Mouse (Mus musculus) megakaryocyte, embryonic 14.5 days (primary cell): ENCODE measurements around the gene Ing5. TPM values are rescaled to one million over a fixed set of nuclear protein-coding genes. Genes with fewer than 3 reads are reported as not detected.
A peak's percentile ranks its signal among the peaks of the same experiment; 100 is the strongest.
"Not testable (repeated sequence)": the region's sequence is repeated elsewhere in the genome, so short reads cannot be mapped to it uniquely, and the experiment has no call there.

ENCODE experiments used
- H3K27me3 ChIP-seq: replicated peaks from 2 replicates; pipeline ENCODE3; 2012; ENCODE audit warnings: inconsistent platforms
- H3K36me3 ChIP-seq: replicated peaks from 2 replicates; pipeline ENCODE3; 2012; ENCODE audit warnings: low read length, inconsistent platforms, mixed read lengths
- H3K4me1 ChIP-seq: 2 replicates; pipeline ENCODE4 v1.6.1; 2012; ENCODE audit warnings: inconsistent platforms
- H3K4me3 ChIP-seq: replicated peaks from 2 replicates; pipeline ENCODE3; 2012; ENCODE audit warnings: moderate library complexity, mild to moderate bottlenecking, inconsistent platforms
- H3K9me3 ChIP-seq: 2 replicates; pipeline ENCODE4 v1.6.1; 2012; ENCODE audit warnings: inconsistent platforms
- FLI1 ChIP-seq: IDR thresholded peaks from 2 replicates; pipeline ENCODE4 v1.6.1; 2012; ENCODE audit warnings: low read length, inconsistent platforms, mixed read lengths
- GATA1 ChIP-seq: IDR thresholded peaks from 3 replicates; pipeline ENCODE4 v1.6.1; 2012; ENCODE audit warnings: mixed read lengths, low read length, inconsistent platforms, borderline replicate concordance
- polyA plus RNA-seq: library from polyadenylated mRNA; stranded (reverse); fragments of >175 nt; gene quantifications from 2 replicates; pipeline ENCODE4 v1.2.3, GENCODE M21; 2012; ENCODE audit warnings: low replicate concordance; ENCODE audit not compliant: insufficient read depth

Ing5 gene
- polyA plus RNA-seq, 1 experiment = 0.46 TPM

GRCm38 (mm10) chr1:93810011-93810410 lies 6.2 kb downstream of the Ing5 start:
- Histone ChIP-seq H3K36me3 (peaks cover 82% of the 10 kb centered on the region), H3K9me3 (no peaks in the 10 kb centered on the region), H3K4me1 (peaks cover 22% of the 10 kb centered on the region)

GRCm38 (mm10) chr1:93811495-93812039 lies 7.8 kb downstream of the Ing5 start:
- H3K9me3 ChIP-seq = no peaks in the 10 kb centered on the region
- peaks cover 88% of the 10 kb centered on the region for H3K36me3 ChIP-seq
- H3K4me3 ChIP-seq = no peak overlapping the region
- H3K27me3 ChIP-seq = no peaks in the 10 kb centered on the region
- H3K4me1 ChIP-seq = peaks cover 8% of the 10 kb centered on the region
- no peak for TF ChIP-seq FLI1
- no peak for TF ChIP-seq GATA1

More at GRCm38 (mm10) chr1:93810011-93810410, 6.2 kb downstream of the Ing5 start:
- Histone ChIP-seq H3K27me3 (no peaks in the 10 kb centered on the region), H3K4me3 (no peak overlapping the region)
- no peak for TF ChIP-seq GATA1
- TF ChIP-seq FLI1 = no peak

GRCm38 (mm10) chr1:93817823-93818532 lies 14.2 kb downstream of the Ing5 start:
- no peaks in the 10 kb centered on the region for H3K27me3 ChIP-seq
- no peak overlapping the region for H3K4me3 ChIP-seq
- H3K4me1 ChIP-seq = peaks cover 7% of the 10 kb centered on the region
- peaks cover 93% of the 10 kb centered on the region for H3K36me3 ChIP-seq
- H3K9me3 ChIP-seq = no peaks in the 10 kb centered on the region
- TF ChIP-seq FLI1 (no peak), GATA1 (no peak)

GRCm38 (mm10) chr1:93818722-93819121 lies 15.0 kb downstream of the Ing5 start:
- Histone ChIP-seq H3K4me3 (peak overlapping the region; percentile 51), H3K9me3 (no peaks in the 10 kb centered on the region), H3K36me3 (peaks cover 85% of the 10 kb centered on the region), H3K4me1 (peaks cover 12% of the 10 kb centered on the region), H3K27me3 (no peaks in the 10 kb centered on the region)
- TF ChIP-seq GATA1 (no peak), FLI1 (no peak)

- Histone ChIP-seq H3K4me1 (peaks cover 37% of the 10 kb centered on the region), H3K36me3 (peaks cover 46% of the 10 kb centered on the region), H3K4me3 (peak overlapping the region; percentile 99), H3K27me3 (no peaks in the 10 kb centered on the region), H3K9me3 (no peaks in the 10 kb centered on the region)
- TF ChIP-seq FLI1 (no peak), GATA1 (no peak)
Measured at GRCm38 (mm10) chr1:93823796-93824495, 20.2 kb downstream of the Ing5 start.

- Histone ChIP-seq H3K27me3 (no peaks in the 10 kb centered on the region), H3K4me1 (peaks cover 37% of the 10 kb centered on the region), H3K9me3 (no peaks in the 10 kb centered on the region), H3K36me3 (peaks cover 41% of the 10 kb centered on the region), H3K4me3 (peak within 1 kb of the TSS; percentile 99)
- TF ChIP-seq FLI1 (no peak), GATA1 (no peak)
Measured at GRCm38 (mm10) chr1:93824609-93825008, 20.8 kb downstream of the Ing5 start, which contains the start of gene D2hgdh. Gene D2hgdh (plus strand): TSS chr1:93824909.

GRCm38 (mm10) chr1:93825105-93825674 lies 21.4 kb downstream of the Ing5 start:
- peaks cover 37% of the 10 kb centered on the region for H3K4me1 ChIP-seq
- peaks cover 40% of the 10 kb centered on the region for H3K36me3 ChIP-seq
- TF ChIP-seq GATA1 = no peak
- no peak for TF ChIP-seq FLI1
- no peaks in the 10 kb centered on the region for H3K9me3 ChIP-seq
- H3K27me3 ChIP-seq = no peaks in the 10 kb centered on the region
- H3K4me3 ChIP-seq = peak overlapping the region; percentile 99

GRCm38 (mm10) chr1:93825771-93826539 lies 22.2 kb downstream of the Ing5 start:
- TF ChIP-seq FLI1 = no peak
- H3K36me3 ChIP-seq = peaks cover 32% of the 10 kb centered on the region
- H3K4me3 ChIP-seq = peak overlapping the region; percentile 99
- no peaks in the 10 kb centered on the region for H3K27me3 ChIP-seq
- H3K9me3 ChIP-seq = no peaks in the 10 kb centered on the region
- H3K4me1 ChIP-seq = peaks cover 37% of the 10 kb centered on the region

GRCm38 (mm10) chr1:93826540-93826835 lies 22.7 kb downstream of the Ing5 start:
- H3K4me3 ChIP-seq = peak overlapping the region; percentile 99

GRCm38 (mm10) chr1:93832754-93833360 lies 29.1 kb downstream of the Ing5 start:
- not testable (repeated sequence) for H3K4me3 ChIP-seq, H3K9me3 ChIP-seq, H3K27me3 ChIP-seq
- peaks cover 46% of the 10 kb centered on the region for H3K36me3 ChIP-seq
- H3K4me1 ChIP-seq = peaks cover 15% of the 10 kb centered on the region

More at GRCm38 (mm10) chr1:93826540-93826835, 22.7 kb downstream of the Ing5 start:
- TF ChIP-seq GATA1 (no peak), FLI1 (no peak)
- Histone ChIP-seq H3K9me3 (no peaks in the 10 kb centered on the region), H3K4me1 (peaks cover 37% of the 10 kb centered on the region), H3K27me3 (no peaks in the 10 kb centered on the region), H3K36me3 (peaks cover 27% of the 10 kb centered on the region)
